Mouse (Mus musculus): ENCODE results near the gene Kcnj12.

DNA sequence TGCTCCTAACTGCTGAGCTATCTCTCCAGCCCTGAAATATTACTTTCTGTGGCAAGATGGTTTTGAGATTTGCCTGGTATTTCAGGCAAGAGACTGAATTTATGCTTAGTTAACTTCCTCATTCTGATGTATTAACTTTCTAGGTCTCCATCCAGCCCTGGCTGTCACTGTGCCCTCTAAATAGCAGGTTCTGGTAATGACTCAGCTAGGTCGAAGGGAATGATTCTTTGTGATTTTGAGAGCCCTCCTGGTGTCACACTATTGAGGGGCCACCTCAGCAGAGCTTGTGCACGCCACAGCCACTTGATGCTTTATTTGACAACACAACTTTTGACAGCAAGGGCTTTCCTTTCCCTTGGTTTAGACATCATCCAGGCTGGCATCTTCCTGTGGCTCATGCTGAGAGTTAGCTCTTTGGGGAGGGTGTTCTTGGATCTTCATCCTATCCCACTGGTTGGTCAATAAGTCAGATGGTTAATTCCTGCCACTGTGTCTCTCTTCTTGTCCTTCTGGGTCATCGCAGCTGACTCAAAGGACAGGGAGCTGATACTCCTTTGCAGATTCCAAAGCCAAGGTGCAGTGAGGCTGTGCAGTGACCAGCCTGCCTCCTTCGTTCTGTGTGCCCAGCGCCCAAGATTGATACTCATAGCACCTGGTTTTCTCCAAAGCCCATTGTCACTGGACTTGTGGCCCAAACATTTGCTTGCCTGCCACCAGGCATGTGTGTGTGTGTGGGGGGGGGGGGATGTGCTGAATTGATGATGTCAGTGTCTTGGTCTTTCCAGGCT, 9.5 kb downstream of the Kcnj12 start:
- TF ChIP-seq EP300 (IDR thresholded peaks at IDR 0.05) (no peak), CTCF (IDR thresholded peaks at IDR 0.05) (no peak)
